Mouse (Mus musculus) heart, adult 11 months (tissue): ENCODE results near the gene Derl3.
A peak's percentile ranks its signal among the peaks of the same experiment; 100 is the strongest.

Source experiments
- DNase-seq: peaks from one replicate; pipeline ENCODE4 v3.0.0; 2022

Derl3 gene

DNA sequence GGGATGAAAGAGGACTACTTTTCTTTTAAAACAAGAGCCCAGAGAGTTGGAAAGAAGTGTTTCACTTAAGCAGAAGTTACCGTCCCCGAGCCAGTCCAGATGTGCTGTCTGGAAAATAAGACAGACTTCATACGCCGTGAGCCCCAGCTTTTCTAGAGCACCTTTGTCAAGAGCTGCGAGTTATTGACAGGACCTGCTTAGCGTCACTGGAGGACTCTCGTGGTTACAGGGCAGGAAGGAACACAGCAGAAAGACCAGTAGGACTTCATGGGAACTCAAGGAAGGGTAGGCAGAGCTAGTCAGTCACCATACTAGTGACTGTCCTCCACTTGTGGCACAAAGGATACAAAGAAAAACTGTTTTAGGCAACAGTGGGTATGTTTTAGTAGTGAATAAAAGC is 22.3 kb downstream of the Derl3 start:
- no peak for DNase-seq

- no peak for DNase-seq
Observed at GRCm38 (mm10) chr10:75916840-75917239, 23.6 kb downstream of the Derl3 start.

- DNase-seq, result no peak
Observed at GRCm38 (mm10) chr10:75919026-75919425, 25.8 kb downstream of the Derl3 start.

- peak; percentile 100 for DNase-seq
Observed at GRCm38 (mm10) chr10:75921026-75921725, 28.0 kb downstream of the Derl3 start, which contains the start of gene Smarcb1. Gene Smarcb1 (minus strand): TSS chr10:75921617.

DNA sequence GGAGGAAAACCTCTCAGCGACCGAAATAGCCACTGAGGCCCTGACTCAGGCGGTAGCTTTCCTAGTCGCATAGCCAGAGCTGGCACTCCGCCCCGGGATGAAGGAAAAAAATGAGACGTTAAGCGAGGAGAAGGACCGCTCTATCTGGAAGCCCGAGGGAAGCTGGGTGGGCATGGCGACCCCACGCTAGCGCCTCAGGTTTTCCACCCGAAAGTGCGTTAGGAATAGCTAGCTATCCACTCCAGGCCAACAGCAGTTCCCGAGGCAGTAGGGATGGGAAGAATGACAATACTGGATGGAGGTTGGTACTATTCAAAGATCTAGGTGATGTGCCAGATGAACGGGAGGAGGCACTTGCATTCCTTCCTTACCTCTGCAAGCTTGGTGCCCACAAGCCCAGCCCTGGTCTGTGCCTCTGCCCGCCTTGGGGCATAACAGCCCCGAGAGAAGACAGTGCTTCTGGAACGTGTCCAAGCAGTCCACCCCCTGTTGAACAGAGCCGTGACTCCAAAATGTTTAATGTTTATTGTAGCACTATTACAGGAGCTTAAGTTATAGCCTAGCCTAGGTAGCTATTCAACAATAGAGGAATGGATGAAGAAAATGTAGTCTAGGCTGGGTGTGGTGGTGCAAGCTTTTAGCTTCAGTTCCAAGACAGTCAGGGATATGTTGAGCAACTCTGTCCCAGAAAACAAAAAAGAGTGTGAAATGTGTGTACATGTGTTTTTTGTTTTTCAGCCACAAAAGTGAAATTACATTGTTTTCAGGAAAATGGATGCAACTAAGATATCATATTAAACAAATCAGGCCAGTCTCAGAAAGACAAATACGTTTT is 28.7 kb downstream of the Derl3 start:
- no peak for DNase-seq

DNA sequence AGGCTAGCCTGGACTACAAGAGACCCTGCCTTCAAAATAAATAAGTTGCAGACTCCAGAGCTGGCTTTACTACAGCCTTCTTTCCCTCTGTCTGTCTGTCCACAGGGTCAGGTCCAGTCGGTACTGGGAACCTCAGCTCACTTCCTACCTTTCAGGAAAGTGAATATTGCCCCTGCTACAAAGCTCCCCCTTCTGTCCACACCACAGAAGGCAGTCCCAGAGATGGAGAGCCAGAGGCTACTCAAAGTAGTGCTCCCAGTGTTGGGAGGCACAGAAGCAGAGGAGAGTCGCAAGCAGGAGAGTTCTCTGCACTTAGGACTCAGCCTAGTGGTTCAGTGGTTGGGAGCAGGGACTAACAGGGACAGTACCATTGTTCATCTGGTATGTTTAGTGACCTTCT is 31.1 kb downstream of the Derl3 start:
- no peak for DNase-seq

- DNase-seq, result no peak
Observed at GRCm38 (mm10) chr10:75926396-75926795, 33.2 kb downstream of the Derl3 start.

DNA sequence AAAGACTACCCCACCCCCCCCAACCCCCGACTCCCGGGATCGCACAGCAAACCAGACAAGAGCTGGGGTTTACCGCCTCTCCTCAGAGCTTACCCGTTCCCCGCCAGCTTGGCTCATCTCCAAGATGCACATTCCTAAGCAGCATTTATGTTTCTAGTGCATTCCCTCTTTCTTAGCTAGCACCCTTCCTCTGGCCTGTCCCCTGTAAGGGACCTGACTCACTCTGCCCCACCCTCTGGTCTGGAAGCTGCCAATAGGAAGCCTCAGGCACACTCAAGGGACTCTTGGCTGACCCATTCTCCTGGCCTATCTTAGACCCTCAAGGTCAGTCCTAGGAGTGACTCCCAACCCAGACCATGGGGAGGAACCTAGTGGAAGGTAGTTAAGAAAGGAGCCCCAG is 37.1 kb downstream of the Derl3 start:
- peak; percentile 90 for DNase-seq

- peak; percentile 92 for DNase-seq
Observed at GRCm38 (mm10) chr10:75931311-75931710, 38.1 kb downstream of the Derl3 start.

GRCm38 (mm10) chr10:75932081-75932678 is 39.0 kb downstream of the Derl3 start:
- DNase-seq, result peak; percentile 96

- peak; percentile 86 for DNase-seq
Observed at GRCm38 (mm10) chr10:75932891-75933290, 39.7 kb downstream of the Derl3 start, which contains the start of gene Chchd10. Gene Chchd10 (plus strand): TSS chr10:75933130.

GRCm38 (mm10) chr10:75934991-75935390 is 41.8 kb downstream of the Derl3 start:
- no peak for DNase-seq

DNA sequence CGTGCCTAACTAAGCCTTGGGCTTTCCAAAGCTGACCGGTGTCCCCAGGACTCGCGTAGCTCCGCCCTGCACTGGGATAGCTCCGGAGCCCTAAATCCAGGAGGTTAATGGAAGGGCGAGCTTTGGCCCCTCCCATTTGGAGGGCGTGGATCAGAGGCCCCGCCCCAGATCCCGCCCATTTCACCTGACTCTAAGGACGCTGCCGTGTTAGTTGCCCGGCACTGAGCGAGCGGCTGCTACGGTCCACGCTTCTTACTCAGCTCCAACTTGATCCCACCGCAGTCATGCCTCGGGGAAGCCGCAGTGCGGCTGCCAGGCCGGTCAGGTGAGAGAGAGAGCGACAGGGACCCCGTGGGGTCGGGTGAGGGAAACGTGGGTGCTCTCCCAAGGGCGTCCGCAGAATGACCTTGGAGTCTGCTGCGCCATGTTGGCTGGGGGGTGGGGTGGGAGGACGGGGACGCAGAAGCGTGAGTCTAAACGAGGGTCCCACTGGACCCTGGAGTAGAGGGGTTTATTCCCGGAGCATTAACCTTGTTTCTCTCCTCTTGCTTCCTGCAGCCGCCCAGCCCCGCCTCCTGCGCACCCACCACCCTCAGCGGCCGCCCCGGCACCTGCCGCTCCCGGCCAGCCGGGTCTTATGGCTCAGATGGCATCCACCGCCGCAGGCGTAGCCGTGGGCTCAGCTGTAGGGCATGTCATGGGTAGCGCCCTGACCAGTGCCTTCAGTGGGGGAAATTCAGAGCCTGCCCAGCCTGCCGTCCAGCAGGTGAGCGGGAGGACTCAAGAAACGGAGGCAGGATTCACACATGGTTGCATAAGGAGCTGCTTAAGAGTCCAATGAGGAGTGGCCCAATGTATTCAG is 42.7 kb downstream of the Derl3 start, which contains the start of gene Mmp11:
Gene Mmp11, minus strand, starts transcription at position 817 of the 862 bp plus-strand sequence.
- peak; percentile 98 for DNase-seq

DNA sequence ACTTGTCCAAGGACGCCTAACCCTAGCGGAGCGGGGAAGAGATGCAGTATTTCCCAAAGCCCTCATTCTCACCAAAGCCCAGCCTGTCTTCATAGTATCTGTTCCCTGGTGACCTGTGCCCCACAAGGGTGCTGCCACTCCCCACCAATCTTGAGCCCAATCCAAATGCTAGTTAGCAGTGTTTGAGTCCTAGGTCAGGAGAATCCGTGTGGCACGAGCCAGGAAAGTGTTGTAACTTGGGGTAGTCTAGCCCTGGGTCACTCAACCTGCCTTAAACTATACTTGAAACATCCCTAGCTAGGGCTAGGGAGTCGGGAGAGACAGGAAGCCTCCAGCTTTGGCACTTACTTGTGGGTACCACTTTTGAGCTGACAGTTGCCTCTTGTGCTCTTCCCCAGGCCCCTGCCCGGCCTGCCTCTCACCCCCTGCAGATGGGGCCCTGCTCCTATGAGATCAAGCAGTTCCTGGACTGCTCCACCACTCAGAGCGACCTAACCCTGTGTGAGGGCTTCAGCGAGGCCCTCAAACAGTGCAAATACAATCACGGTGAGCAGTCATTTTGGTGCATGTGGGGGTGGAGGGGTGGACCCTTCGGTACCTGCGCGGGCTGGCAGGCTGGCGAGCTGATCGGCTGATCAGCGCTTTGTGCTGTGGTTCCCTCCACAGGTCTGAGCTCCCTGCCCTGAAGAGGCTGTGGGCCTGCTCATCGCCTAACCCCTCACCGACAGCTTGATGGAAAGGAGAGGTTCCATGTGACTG is 43.9 kb downstream of the Derl3 start:
- peak; percentile 93 for DNase-seq

GRCm38 (mm10) chr10:75937851-75938643 is 44.8 kb downstream of the Derl3 start:
- peak; percentile 93 for DNase-seq

GRCm38 (mm10) chr10:75939481-75940234 is 46.4 kb downstream of the Derl3 start:
- DNase-seq, result peak; percentile 88

- peak; percentile 77 for DNase-seq
Observed at GRCm38 (mm10) chr10:75940520-75940919, 47.3 kb downstream of the Derl3 start, which contains the start of gene Gm867. Gene Gm867 (minus strand): TSS chr10:75940672.

DNA sequence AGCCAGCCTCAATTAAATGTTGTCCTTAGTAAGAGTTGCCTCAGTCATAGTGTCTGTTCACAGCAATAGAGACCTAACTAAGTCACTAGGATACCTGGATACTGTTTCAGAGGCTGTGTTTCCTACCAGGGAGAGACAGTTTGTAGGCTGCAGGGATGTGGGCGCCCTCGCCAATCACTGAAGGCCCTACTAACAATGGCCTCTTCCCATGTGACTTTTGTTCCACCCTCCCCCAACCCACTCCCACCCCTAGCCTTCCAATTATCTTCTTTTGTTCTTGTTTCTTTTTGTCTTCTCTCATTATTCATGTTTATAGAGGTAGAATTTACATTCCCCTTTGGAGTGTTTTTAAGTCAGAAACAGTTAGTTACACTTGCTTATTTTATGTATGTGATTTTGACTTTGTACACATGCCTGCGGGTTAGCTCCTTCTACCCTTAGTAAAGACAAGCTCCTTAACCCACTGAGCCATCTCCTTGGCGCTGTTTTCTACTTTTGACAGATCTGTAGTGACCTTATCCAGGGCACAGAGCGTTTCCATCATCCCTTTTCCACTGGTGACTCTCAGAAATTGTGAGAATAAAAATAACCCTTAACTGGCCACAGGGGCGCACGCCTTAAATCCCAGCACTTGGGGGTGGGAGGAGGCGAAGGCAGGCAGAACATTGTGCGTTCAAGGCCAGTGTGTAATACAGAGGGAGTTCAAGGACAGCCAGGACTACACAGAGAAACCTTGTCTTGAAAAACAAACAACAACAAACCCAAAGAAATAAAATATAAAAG is 48.0 kb downstream of the Derl3 start:
- DNase-seq, result no peak
